Mouse (Mus musculus) heart, adult 2 months (tissue): Measurements from ENCODE around the gene Scn10a.

Experiments used
- CTCF ChIP-seq: fragments of 200-600 bp; IDR thresholded peaks from 2 replicates; pipeline ENCODE4 v1.8.1; 2022; ENCODE audit warnings: antibody characterized with exemption, mild to moderate bottlenecking, moderate library complexity
- POLR2A ChIP-seq: fragments of 200-500 bp; IDR thresholded peaks from 2 replicates; pipeline ENCODE4 v1.6.1; 2011; ENCODE audit warnings: mild to moderate bottlenecking, low read depth, low read length, control low read depth; ENCODE audit not compliant: insufficient read depth

GRCm38 (mm10) chr9:119597332-119597731, 121.8 kb downstream of the Scn10a start:
- TF ChIP-seq POLR2A (no peak), CTCF (no peak)
